In genomic region chr16:30601046-30601832, GRCm38 (mm10) we compare ENCODE assay signal across 1 mouse cellular context.
A peak's percentile ranks its signal among the peaks of the same experiment; 100 is the strongest.
TF ChIP-seq lines count a peak whose summit lies in the region.

No protein-coding gene starts in this region.

TF ChIP-seq in CH12.LX, 34 proteins besides CTCF, POLR2A, EP300 and RAD21 (continued from another document):
- TF ChIP-seq CHD1 (IDR thresholded peaks at IDR 0.05; ENCODE audit: low read depth, low read length) (peak; percentile 71), NELFE (IDR thresholded peaks at IDR 0.05; ENCODE audit: low read depth, low read length) (peak; percentile 44), RCOR1 (conservative IDR thresholded peaks at IDR 0.05; ENCODE audit: low read depth, low read length) (0 out of 2 replicates have a peak, but pooled peaks have one; percentile 42), CHD2 (IDR thresholded peaks at IDR 0.05; ENCODE audit: low read length) (peak; percentile 80), MAZ (IDR thresholded peaks at IDR 0.05; ENCODE audit: low read depth, low read length) (no peak; the same call in none of the 2 replicates), ZKSCAN1 (IDR thresholded peaks at IDR 0.05; ENCODE audit: borderline replicate concordance, low read depth, low read length) (peak; percentile 53; the same call in 1 of the 2 replicates), JUN (IDR thresholded peaks at IDR 0.05; ENCODE audit: insufficient read depth, low read depth, low read length) (no peak), MEF2A (IDR thresholded peaks at IDR 0.05; ENCODE audit: borderline replicate concordance, low read depth, low read length) (peak; percentile 68), ZC3H11A (IDR thresholded peaks at IDR 0.05; ENCODE audit: low read depth, low read length) (peak; percentile 37; the same call in 1 of the 2 replicates), NRF1 (IDR thresholded peaks at IDR 0.05; ENCODE audit: low read depth, low read length) (peak; percentile 23; the same call in 1 of the 2 replicates), SMC3 (IDR thresholded peaks at IDR 0.05; ENCODE audit: low read depth, low read length) (peak; percentile 90), SIN3A (IDR thresholded peaks at IDR 0.05; ENCODE audit: low read length) (peak; percentile 74), ZNF384 (IDR thresholded peaks at IDR 0.05; ENCODE audit: low read depth, low read length) (0 out of 2 replicates have a peak, but pooled peaks have one; percentile 16), KAT2A (IDR thresholded peaks at IDR 0.05; ENCODE audit: insufficient replicate concordance, low read length) (peak; percentile 60; the same call in 1 of the 2 replicates), BHLHE40 (IDR thresholded peaks at IDR 0.05; ENCODE audit: low read depth, low read length) (peak; percentile 39; the same call in 1 of the 2 replicates), TCF12 (IDR thresholded peaks at IDR 0.05; ENCODE audit: low read depth, low read length) (peak; percentile 67), ELF1 (IDR thresholded peaks at IDR 0.05; ENCODE audit: low read depth, low read length) (peak; percentile 74), UBTF (IDR thresholded peaks at IDR 0.05; ENCODE audit: low read depth, low read length) (peak; percentile 81), ETS1 (conservative IDR thresholded peaks at IDR 0.05; ENCODE audit: low read depth, low read length) (peak; percentile 52), TBP (conservative IDR thresholded peaks at IDR 0.05; ENCODE audit: low read depth, low read length) (no peak)
